Mouse (Mus musculus) forebrain, embryonic 12.5 days (tissue): ENCODE measurements around the gene Gm9903. TPM values are rescaled to one million over a fixed set of nuclear protein-coding genes. Genes with fewer than 3 reads are reported as not detected.

Source experiments
- ATAC-seq: fragments of 200-750 bp; cut with Nextera tagmentation; 2 replicates; pipeline ENCODE4 v1.8.0; 2017; ENCODE audit warnings: moderate TSS enrichment; ENCODE audit not compliant: low FRiP score
- H3K27ac ChIP-seq: fragments of 300-500 bp; sonication (generic); 2 replicates; pipeline ENCODE4 v1.5.1; 2016; ENCODE audit warnings: mild to moderate bottlenecking
- H3K27me3 ChIP-seq: fragments of 300-500 bp; sonication (generic); 2 replicates; pipeline ENCODE4 v1.6.1; 2016; ENCODE audit warnings: mild to moderate bottlenecking
- H3K36me3 ChIP-seq: fragments of 300-500 bp; sonication (generic); replicated peaks from 2 replicates; pipeline ENCODE4 v1.6.1; 2016; ENCODE audit warnings: mild to moderate bottlenecking
- H3K4me1 ChIP-seq: fragments of 300-500 bp; sonication (generic); 2 replicates; pipeline ENCODE4 v1.6.1; 2016
- H3K4me2 ChIP-seq: fragments of 300-500 bp; sonication (generic); 2 replicates; pipeline ENCODE4 v1.6.1; 2016; ENCODE audit warnings: mild to moderate bottlenecking, moderate library complexity
- H3K4me3 ChIP-seq: fragments of 300-500 bp; sonication (generic); replicated peaks from 2 replicates; pipeline ENCODE4 v1.5.1; 2016; ENCODE audit warnings: mild to moderate bottlenecking
- H3K9ac ChIP-seq: fragments of 300-500 bp; sonication (generic); 2 replicates; pipeline ENCODE4 v1.6.1; 2016; ENCODE audit warnings: mild to moderate bottlenecking
- H3K9me3 ChIP-seq: fragments of 300-500 bp; sonication (generic); 2 replicates; pipeline ENCODE4 v1.6.1; 2016
- WGBS: fragments of 180-500 bp; shearing (Covaris S2); methylation state at CpG from one replicate; pipeline ENCODE4 v1.1.7; 2016; 5-methylcytosine and 5-hydroxymethylcytosine counted together
- polyA plus RNA-seq: library from polyadenylated mRNA; unstranded; fragments of >200 nt; fragmentation: Nextera tagmentation; extraction: Ambion mirVana; gene quantifications from 2 replicates; pipeline ENCODE4 v1.2.1, GENCODE M21; 2016

The Gm9903 gene
- polyA plus RNA-seq, 1 experiment from 2014 or later, result 0.46 TPM

- no peaks in the 10 kb centered on the region for H3K9me3 ChIP-seq
- ATAC-seq, result peak; percentile 49; the same call in 1 of the 2 replicates
- WGBS, result 0% methylated on average over 1 of the region's 1 CpGs
- H3K4me1 ChIP-seq, result peaks cover 9% of the 10 kb centered on the region
- H3K9ac ChIP-seq, result no peak overlapping the region
- H3K27me3 ChIP-seq, result peaks cover 4% of the 10 kb centered on the region; the same call in 1 of the 2 replicates
- H3K27ac ChIP-seq, result no peak overlapping the region
- no peak overlapping the region for H3K4me2 ChIP-seq
- peaks cover 22% of the 10 kb centered on the region for H3K36me3 ChIP-seq
- no peak overlapping the region for H3K4me3 ChIP-seq
Measured at GRCm38 (mm10) chr5:33675964-33676363, 46.2 kb downstream of the Gm9903 start.

DNA sequence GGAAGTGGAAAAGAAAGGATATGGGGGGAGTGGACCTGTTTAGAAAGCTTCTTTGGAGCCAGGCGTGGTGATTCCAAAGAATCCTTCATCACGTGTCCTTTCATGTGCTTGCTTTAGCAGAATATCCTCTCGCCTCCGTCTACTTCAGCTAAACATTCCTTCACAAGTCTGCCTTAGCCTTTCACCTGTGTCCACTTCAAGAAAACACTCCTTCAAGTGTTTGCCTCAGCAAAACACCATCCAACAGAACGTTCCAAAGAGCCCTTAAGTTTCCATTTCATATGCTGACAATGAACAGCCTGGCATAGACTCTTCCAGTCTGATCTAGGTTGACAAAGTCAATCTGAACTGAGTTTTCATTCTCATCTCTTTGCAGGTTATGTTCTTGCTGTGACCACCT is 48.5 kb downstream of the Gm9903 start:
- ATAC-seq, result no peak

GRCm38 (mm10) chr5:33681044-33681443 is 51.3 kb downstream of the Gm9903 start:
- 75% methylated on average over 3 of the region's 3 CpGs for WGBS
- ATAC-seq, result no peak
- no peak overlapping the region for H3K4me2 ChIP-seq

More for the DNA sequence above, 48.5 kb downstream of the Gm9903 start:
- Histone ChIP-seq H3K9me3 (no peaks in the 10 kb centered on the region), H3K27me3 (peaks cover 4% of the 10 kb centered on the region; the same call in 1 of the 2 replicates), H3K4me2 (no peak overlapping the region), H3K36me3 (peaks cover 1% of the 10 kb centered on the region; the same call in 1 of the 2 replicates), H3K9ac (no peak overlapping the region), H3K4me3 (no peak overlapping the region), H3K27ac (no peak overlapping the region), H3K4me1 (peaks cover 9% of the 10 kb centered on the region)
- 85% methylated on average over 5 of the region's 5 CpGs for WGBS

More at GRCm38 (mm10) chr5:33681044-33681443, 51.3 kb downstream of the Gm9903 start:
- no peak overlapping the region for H3K9ac ChIP-seq
- no peaks in the 10 kb centered on the region for H3K36me3 ChIP-seq
- no peak overlapping the region for H3K27ac ChIP-seq
- H3K4me1 ChIP-seq, result peaks cover 9% of the 10 kb centered on the region; the same call in 1 of the 2 replicates
- peaks cover 15% of the 10 kb centered on the region for H3K27me3 ChIP-seq
- H3K9me3 ChIP-seq, result no peaks in the 10 kb centered on the region
- H3K4me3 ChIP-seq, result no peak overlapping the region

Other genes with a start within 250 kb of the Gm9903 start
- not detected in 2 replicates for gene Nkx1-1, start 195.9 kb upstream of the Gm9903 start, polyA plus RNA-seq
- 55.0 and 57.4 TPM in 2 replicates for gene Fam53a, start 290 bp upstream of the Gm9903 start, polyA plus RNA-seq
- gene Slbp, start 22.6 kb downstream of the Gm9903 start, polyA plus RNA-seq, result 265 and 268 TPM in 2 replicates
- 265 and 272 TPM in 2 replicates for gene Tacc3, start 28.2 kb downstream of the Gm9903 start, polyA plus RNA-seq
- gene Tmem129, start 28.5 kb downstream of the Gm9903 start, polyA plus RNA-seq, result 34.6 and 39.6 TPM in 2 replicates
- 83.6 and 111 TPM in 2 replicates for gene Fgfr3, start 91.7 kb downstream of the Gm9903 start, polyA plus RNA-seq
- gene Letm1, start 152.9 kb downstream of the Gm9903 start, polyA plus RNA-seq, result 52.5 and 58.5 TPM in 2 replicates
- 129 and 134 TPM in 2 replicates for gene Nsd2, start 190.8 kb downstream of the Gm9903 start, polyA plus RNA-seq